Mouse (Mus musculus): ENCODE data around the gene Gm11758. TPM values are rescaled to one million over a fixed set of nuclear protein-coding genes. Genes with fewer than 3 reads are reported as not detected.
"Not testable (repeated sequence)": the region's sequence is repeated elsewhere in the genome, so short reads cannot be mapped to it uniquely, and the experiment has no call there.

Gm11758 gene
- not detected in 2 replicates for polyA plus RNA-seq (2016; fragmentation: Nextera tagmentation; extraction: Ambion mirVana)

DNA sequence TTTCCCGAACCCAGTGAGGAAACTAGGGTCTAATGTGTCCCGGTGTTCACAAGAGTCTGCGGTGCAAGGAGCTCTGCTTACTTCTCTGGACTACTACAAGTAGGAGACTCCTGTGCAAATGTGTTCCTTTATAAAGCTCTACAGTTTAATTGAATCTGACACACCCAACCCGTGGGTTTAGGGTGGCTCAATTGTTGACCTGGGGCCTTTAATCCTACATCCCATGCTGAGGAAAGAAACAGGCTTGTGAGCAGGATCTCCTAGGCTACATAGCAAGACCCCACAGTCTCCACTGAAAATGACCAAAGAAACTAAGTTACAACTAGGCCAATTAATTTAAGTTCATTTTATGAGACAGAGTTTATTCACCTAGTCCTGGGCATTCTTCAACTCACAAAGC lies at the start of gene Gm11758:
TSS of gene Gm11758 (minus strand) at position 101 of the 400 bp plus-strand sequence.
- H3K9me3 ChIP-seq; H3K9ac ChIP-seq (replicated peaks); H3K27ac ChIP-seq (replicated peaks); H3K4me1 ChIP-seq; H3K4me2 ChIP-seq (replicated peaks); H3K36me3 ChIP-seq; H3K27me3 ChIP-seq; H3K4me3 ChIP-seq; ATAC-seq (ENCODE audit: low FRiP score, low read depth): not testable (repeated sequence)
- no CpG with 5 or more reads among the region's 4 CpGs for WGBS

DNA sequence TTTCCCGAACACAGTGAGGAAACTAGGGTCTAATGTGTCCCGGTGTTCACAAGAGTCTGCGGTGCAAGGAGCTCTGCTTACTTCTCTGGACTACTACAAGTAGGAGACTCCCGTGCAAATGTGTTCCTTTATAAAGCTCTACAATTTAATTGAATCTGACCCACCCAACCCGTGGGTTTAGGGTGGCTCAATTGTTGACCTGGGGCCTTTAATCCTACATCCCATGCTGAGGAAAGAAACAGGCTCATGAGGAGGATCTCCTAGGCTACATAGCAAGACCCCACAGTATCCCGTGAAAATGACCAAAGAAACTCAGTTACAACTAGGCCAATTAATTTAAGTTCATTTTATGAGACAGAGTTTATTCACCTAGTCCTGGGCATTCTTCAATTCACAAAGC lies 44.6 kb upstream of the Gm11758 start, which contains the start of gene Gm11756:
TSS of gene Gm11756 (minus strand) at position 101 of the 400 bp plus-strand sequence.
- H3K4me1 ChIP-seq; ATAC-seq (ENCODE audit: low FRiP score, low read depth): not testable (repeated sequence)
- 85% methylated on average over 6 of the region's 6 CpGs for whole genome bisulfite sequencing

DNA sequence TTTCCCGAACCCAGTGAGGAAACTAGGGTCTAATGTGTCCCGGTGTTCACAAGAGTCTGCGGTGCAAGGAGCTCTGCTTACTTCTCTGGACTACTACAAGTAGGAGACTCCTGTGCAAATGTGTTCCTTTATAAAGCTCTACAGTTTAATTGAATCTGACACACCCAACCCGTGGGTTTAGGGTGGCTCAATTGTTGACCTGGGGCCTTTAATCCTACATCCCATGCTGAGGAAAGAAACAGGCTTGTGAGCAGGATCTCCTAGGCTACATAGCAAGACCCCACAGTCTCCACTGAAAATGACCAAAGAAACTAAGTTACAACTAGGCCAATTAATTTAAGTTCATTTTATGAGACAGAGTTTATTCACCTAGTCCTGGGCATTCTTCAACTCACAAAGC lies 29.8 kb upstream of the Gm11758 start, which contains the start of gene Gm13871:
TSS of gene Gm13871 (minus strand) at position 101 of the 400 bp plus-strand sequence.
- not testable (repeated sequence) for H3K27me3 ChIP-seq; H3K4me3 ChIP-seq; H3K4me2 ChIP-seq (replicated peaks); H3K9ac ChIP-seq (replicated peaks); ATAC-seq (ENCODE audit: low FRiP score, low read depth); H3K4me1 ChIP-seq; H3K27ac ChIP-seq (replicated peaks); H3K36me3 ChIP-seq; H3K9me3 ChIP-seq
- WGBS: no CpG with 5 or more reads among the region's 4 CpGs

More for the DNA sequence above, 44.6 kb upstream of the Gm11758 start, which contains the start of gene Gm11756:
- not testable (repeated sequence) for H3K27ac ChIP-seq (replicated peaks); H3K36me3 ChIP-seq; H3K4me3 ChIP-seq; H3K9ac ChIP-seq (replicated peaks); H3K4me2 ChIP-seq (replicated peaks); H3K27me3 ChIP-seq; H3K9me3 ChIP-seq

DNA sequence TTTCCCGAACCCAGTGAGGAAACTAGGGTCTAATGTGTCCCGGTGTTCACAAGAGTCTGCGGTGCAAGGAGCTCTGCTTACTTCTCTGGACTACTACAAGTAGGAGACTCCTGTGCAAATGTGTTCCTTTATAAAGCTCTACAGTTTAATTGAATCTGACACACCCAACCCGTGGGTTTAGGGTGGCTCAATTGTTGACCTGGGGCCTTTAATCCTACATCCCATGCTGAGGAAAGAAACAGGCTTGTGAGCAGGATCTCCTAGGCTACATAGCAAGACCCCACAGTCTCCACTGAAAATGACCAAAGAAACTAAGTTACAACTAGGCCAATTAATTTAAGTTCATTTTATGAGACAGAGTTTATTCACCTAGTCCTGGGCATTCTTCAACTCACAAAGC lies 14.9 kb upstream of the Gm11758 start, which contains the start of gene Gm11757:
TSS of gene Gm11757 (minus strand) at position 101 of the 400 bp plus-strand sequence.
- WGBS: no CpG with 5 or more reads among the region's 4 CpGs

DNA sequence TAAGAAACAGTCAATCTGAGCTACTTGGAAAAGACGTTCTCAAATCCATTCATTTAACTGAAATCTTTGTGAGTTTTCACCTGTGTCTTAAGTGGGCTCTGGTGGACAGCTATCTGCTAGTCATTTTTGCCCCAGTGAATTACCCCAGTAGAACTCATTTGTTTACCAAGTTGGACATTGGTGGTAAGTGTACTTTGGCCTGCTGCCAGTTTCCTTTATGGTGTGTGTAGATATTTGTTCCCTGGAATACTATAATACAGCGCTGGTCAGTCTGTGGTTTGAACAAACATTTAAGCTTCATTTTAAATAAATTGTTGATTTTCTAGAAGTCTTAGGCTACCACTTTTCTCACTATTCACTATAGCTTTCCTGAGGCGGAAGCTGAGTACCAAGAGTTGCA lies 49.5 kb downstream of the Gm11758 start:
- Histone ChIP-seq H3K9me3 (no peaks in the 10 kb centered on the region), H3K36me3 (no peaks in the 10 kb centered on the region), H3K4me1 (no peaks in the 10 kb centered on the region), H3K27ac (replicated peaks) (no peak overlapping the region), H3K4me2 (replicated peaks) (no peak overlapping the region), H3K9ac (replicated peaks) (no peak overlapping the region), H3K27me3 (no peaks in the 10 kb centered on the region), H3K4me3 (no peak overlapping the region)
- 87% methylated on average over 3 of the region's 3 CpGs for WGBS
- ATAC-seq (ENCODE audit: low FRiP score, low read depth): no peak

More for the DNA sequence above, 14.9 kb upstream of the Gm11758 start, which contains the start of gene Gm11757:
- H3K36me3 ChIP-seq; H3K9ac ChIP-seq (replicated peaks); H3K27me3 ChIP-seq; H3K27ac ChIP-seq (replicated peaks); H3K9me3 ChIP-seq; ATAC-seq (ENCODE audit: low FRiP score, low read depth); H3K4me1 ChIP-seq; H3K4me2 ChIP-seq (replicated peaks); H3K4me3 ChIP-seq: not testable (repeated sequence)

Other genes starting within 250 kb of the Gm11758 start
- not detected in 2 replicates for gene Gm11236, start 238.1 kb downstream of the Gm11758 start, polyA plus RNA-seq (2016; fragmentation: Nextera tagmentation; extraction: Ambion mirVana)
- not detected in 2 replicates for gene Gm11239, start 207.9 kb downstream of the Gm11758 start, polyA plus RNA-seq (2016; fragmentation: Nextera tagmentation; extraction: Ambion mirVana)
- not detected in 2 replicates for gene Gm428, start 192.8 kb downstream of the Gm11758 start, polyA plus RNA-seq (2016; fragmentation: Nextera tagmentation; extraction: Ambion mirVana)
- 0.14 and 0.27 TPM in 2 replicates for gene Rasef, start 85.3 kb downstream of the Gm11758 start, polyA plus RNA-seq (2016; fragmentation: Nextera tagmentation; extraction: Ambion mirVana)
- gene Gm11757, start 14.8 kb upstream of the Gm11758 start, polyA plus RNA-seq (2016; fragmentation: Nextera tagmentation; extraction: Ambion mirVana): not detected in 2 replicates
- gene Gm13871, start 29.7 kb upstream of the Gm11758 start, polyA plus RNA-seq (2016; fragmentation: Nextera tagmentation; extraction: Ambion mirVana): not detected in 2 replicates
- gene Gm11756, start 44.5 kb upstream of the Gm11758 start, polyA plus RNA-seq (2016; fragmentation: Nextera tagmentation; extraction: Ambion mirVana): not detected in 2 replicates
- gene 2310002L09Rik, start 74.6 kb upstream of the Gm11758 start, polyA plus RNA-seq (2016; fragmentation: Nextera tagmentation; extraction: Ambion mirVana): 0.12 TPM in 1 of 2 replicates, not detected in the other
- gene Frmd3, start 137.2 kb upstream of the Gm11758 start, polyA plus RNA-seq (2016; fragmentation: Nextera tagmentation; extraction: Ambion mirVana): 7.4 and 7.9 TPM in 2 replicates